Comparison of ENCODE assay signal across 10 mouse cellular contexts in the genomic region with DNA sequence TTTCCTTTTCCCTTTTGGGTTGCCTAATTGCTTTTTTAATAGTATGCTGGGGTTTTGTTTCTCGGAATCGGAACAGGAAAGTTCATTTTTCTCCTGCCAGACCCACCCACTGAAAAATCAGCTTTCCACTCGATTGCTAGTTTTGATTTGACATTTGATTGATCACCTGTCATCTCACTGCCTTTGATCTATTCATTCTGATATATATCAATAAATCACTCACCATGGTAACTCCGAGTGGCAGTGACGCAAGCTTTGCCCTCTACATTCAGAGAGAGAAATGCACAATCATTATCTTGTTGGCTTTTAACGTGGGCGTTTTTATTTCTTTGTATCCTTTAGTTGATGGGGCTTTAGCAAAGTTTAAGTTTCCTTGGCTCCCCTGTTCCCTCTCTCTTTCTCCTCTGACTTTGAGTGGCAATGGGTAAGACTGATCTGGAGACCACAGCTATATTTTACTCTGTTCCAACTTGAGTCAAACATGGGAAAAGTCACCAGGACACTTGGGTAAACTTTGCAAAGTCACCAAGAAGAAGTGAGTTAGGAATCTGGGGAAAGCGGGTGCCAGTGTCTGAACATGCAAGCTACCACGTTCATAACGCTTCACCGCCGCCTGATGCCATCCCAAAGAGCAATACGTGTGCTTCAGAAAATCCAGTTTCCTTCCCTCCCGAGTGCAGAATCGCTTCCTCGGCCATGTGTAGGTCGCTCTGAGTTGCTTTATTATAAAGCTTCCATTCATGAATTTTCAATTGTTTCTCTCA. TPM values are rescaled to one million over a fixed set of nuclear protein-coding genes. Genes with fewer than 3 reads are reported as not detected.
DNase-seq lines count a peak whose midpoint lies in the region; ATAC-seq lines count a peak whose summit lies in the region.
"Had no signal": no experiment of that assay in that cellular context is flagged by ENCODE, and none has a peak within 500 bp of the region (broad histone marks: within the 10 kb centered on the region; RNA-seq: fewer than 3 reads in every experiment).

No protein-coding gene starts in this region.

- peak overlapping the region; percentile 90 for H3K4me2 ChIP-seq in heart, embryonic 13.5 days
- H3K4me2 ChIP-seq in hindbrain, embryonic 14.5 days (replicated peaks), result peak overlapping the region; percentile 81
- peak overlapping the region; percentile 96 for H3K4me2 ChIP-seq in midbrain, embryonic 13.5 days (replicated peaks)

- no peaks in the 10 kb centered on the region for H3K36me3 ChIP-seq in heart, embryonic 13.5 days
- H3K36me3 ChIP-seq in hindbrain, embryonic 14.5 days (replicated peaks; ENCODE audit: control insufficient read depth, insufficient read depth), result no peaks in the 10 kb centered on the region
- H3K36me3 ChIP-seq in midbrain, embryonic 13.5 days, result no peaks in the 10 kb centered on the region

- peak overlapping the region; percentile 81 for H3K27ac ChIP-seq in heart, embryonic 13.5 days (replicated peaks)
- H3K27ac ChIP-seq in brown adipose tissue, adult 24 weeks (replicated peaks; ENCODE audit: low read depth, low read length), result peak overlapping the region; percentile 80
- peak overlapping the region; percentile 85 for H3K27ac ChIP-seq in hindbrain, embryonic 14.5 days
- no peak overlapping the region for H3K27ac ChIP-seq in midbrain, embryonic 13.5 days

- peaks cover 28% of the 10 kb centered on the region for H3K4me1 ChIP-seq in heart, embryonic 13.5 days
- 0 out of 2 replicates have a peak, but pooled peaks cover 6% of the 10 kb centered on the region for H3K4me1 ChIP-seq in brown adipose tissue, adult 24 weeks (ENCODE audit: control insufficient read depth, insufficient read depth, insufficient read length, low read length)
- peaks cover 46% of the 10 kb centered on the region for H3K4me1 ChIP-seq in hindbrain, embryonic 14.5 days (replicated peaks; ENCODE audit: control insufficient read depth, insufficient read depth, low read length)
- H3K4me1 ChIP-seq in midbrain, embryonic 13.5 days (replicated peaks), result peaks cover 29% of the 10 kb centered on the region

- peak overlapping the region; percentile 76 for H3K4me3 ChIP-seq in heart, embryonic 13.5 days
- H3K4me3 ChIP-seq in brown adipose tissue, adult 24 weeks (ENCODE audit: insufficient read depth, low read depth, low read length), result peak overlapping the region; percentile 94
- H3K4me3 ChIP-seq in hindbrain, embryonic 14.5 days (replicated peaks; ENCODE audit: low read length), result peak overlapping the region; percentile 79
- H3K4me3 ChIP-seq in midbrain, embryonic 13.5 days (replicated peaks), result peak overlapping the region; percentile 74

- peak overlapping the region; percentile 90 for H3K9ac ChIP-seq in heart, embryonic 13.5 days
- peak overlapping the region; percentile 91 for H3K9ac ChIP-seq in hindbrain, embryonic 14.5 days
- H3K9ac ChIP-seq in midbrain, embryonic 13.5 days (replicated peaks), result no peak overlapping the region

- no peak for DNase-seq in heart, adult 8-10 months (ENCODE audit: low spot score)
- no peak for DNase-seq in hindbrain, embryonic 14.5 days (ENCODE audit: low spot score)
- DNase-seq in spleen, adult 12 weeks (ENCODE audit: low spot score), result no peak
- DNase-seq in layer of hippocampus, postnatal 14 days (ENCODE audit: low spot score in 2 of 2), result no peak
- no peak for DNase-seq in spleen, postnatal 10 days (ENCODE audit: low spot score in 2 of 2)
- DNase-seq: cerebellum, adult 2 months; lung, adult 2 months had no signal

- no peaks in the 10 kb centered on the region for H3K9me3 ChIP-seq in heart, embryonic 13.5 days
- no peaks in the 10 kb centered on the region for H3K9me3 ChIP-seq in hindbrain, embryonic 14.5 days (ENCODE audit: control insufficient read depth, low read length)
- no peaks in the 10 kb centered on the region for H3K9me3 ChIP-seq in midbrain, embryonic 13.5 days

- 49% methylated on average over 17 of the region's 17 CpGs for WGBS in heart, embryonic 13.5 days
- WGBS in hindbrain, embryonic 14.5 days, result 22% methylated on average over 17 of the region's 17 CpGs
- 63% methylated on average over 17 of the region's 17 CpGs for WGBS in midbrain, embryonic 13.5 days

- H3K27me3 ChIP-seq in heart, embryonic 13.5 days (replicated peaks), result no peaks in the 10 kb centered on the region
- H3K27me3 ChIP-seq in hindbrain, embryonic 14.5 days (ENCODE audit: control insufficient read depth, insufficient read depth, low read length), result no peaks in the 10 kb centered on the region
- no peaks in the 10 kb centered on the region for H3K27me3 ChIP-seq in midbrain, embryonic 13.5 days

- no peak for ATAC-seq in heart, embryonic 13.5 days (ENCODE audit: extremely low read depth, insufficient number of reproducible peaks, low FRiP score, low TSS enrichment)
- no peak for ATAC-seq in hindbrain, embryonic 14.5 days (ENCODE audit: low FRiP score)
- ATAC-seq in midbrain, embryonic 13.5 days, result no peak

RNA-seq across cellular contexts. Expression of gene Tshz2, which starts 2.0 kb away (rescaled TPM):
- 4.0 and 4.1 TPM in 2 replicates for polyA plus RNA-seq in heart, embryonic 13.5 days (2015; fragmentation: Nextera tagmentation; extraction: Ambion mirVana)
- total RNA-seq in heart, adult 8-10 months (2022), result 10 to 100 TPM; 11.0 to 14.1 (median 12.1) TPM
- polyA plus RNA-seq in brown adipose tissue, adult 24 weeks (2012; ENCODE audit: insufficient read depth, insufficient read length, missing spikeins), result 11.3 and 19.5 TPM in 2 replicates
- 29.8 and 38.1 TPM in 2 replicates for polyA plus RNA-seq in hindbrain, embryonic 14.5 days (2014; fragmentation: Nextera tagmentation; extraction: Ambion mirVana)
- polyA plus RNA-seq in midbrain, embryonic 13.5 days (2015; fragmentation: Nextera tagmentation; extraction: Ambion mirVana), result 13.1 and 13.5 TPM in 2 replicates
- total RNA-seq in layer of hippocampus, postnatal 14 days (2021), result 10 to 100 TPM in 1 of 2 experiments, 1 to 10 TPM in 1; 8.6 to 26.7 TPM

RNA-seq across cellular contexts. Expression of gene Gm11011, which starts 47.3 kb away (rescaled TPM):
- polyA plus RNA-seq in heart, embryonic 13.5 days (2015; fragmentation: Nextera tagmentation; extraction: Ambion mirVana), result not detected in 2 replicates
- total RNA-seq in heart, adult 8-10 months (2022), result not detected
- not detected in 2 replicates for polyA plus RNA-seq in brown adipose tissue, adult 24 weeks (2012; ENCODE audit: insufficient read depth, insufficient read length, missing spikeins)
- polyA plus RNA-seq in hindbrain, embryonic 14.5 days (2014; fragmentation: Nextera tagmentation; extraction: Ambion mirVana), result not detected in 2 replicates
- polyA plus RNA-seq in midbrain, embryonic 13.5 days (2015; fragmentation: Nextera tagmentation; extraction: Ambion mirVana), result not detected in 2 replicates
- not detected for total RNA-seq in layer of hippocampus, postnatal 14 days (2021)
- polyA plus RNA-seq: cerebellum, adult 2 months; lung, adult 2 months had no signal
